10 mouse cellular contexts compared by ENCODE assay signal in the genomic region with DNA sequence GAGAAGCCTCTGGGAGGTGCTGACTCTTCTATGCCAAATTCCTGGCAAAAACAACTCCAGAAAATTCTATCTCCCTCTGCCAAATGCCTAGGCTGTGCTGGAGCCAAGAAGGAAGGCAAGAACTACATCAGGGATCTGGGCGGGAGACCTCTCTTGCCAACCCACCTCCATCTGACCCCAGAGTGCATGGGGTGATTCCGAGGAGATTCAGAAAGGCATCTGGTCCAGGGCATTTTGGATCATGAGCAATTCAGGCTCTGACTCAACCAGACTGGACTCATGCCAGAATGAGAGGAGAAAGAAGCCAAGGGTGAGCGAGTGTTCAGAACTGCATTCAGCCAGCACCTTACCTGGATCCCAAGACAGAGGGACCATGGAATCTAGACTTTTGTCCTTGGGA.
DNase-seq lines count a peak whose midpoint lies in the region; ATAC-seq lines count a peak whose summit lies in the region.
"Had no signal": no experiment of that assay in that cellular context is flagged by ENCODE, and none has a peak within 500 bp of the region (broad histone marks: within the 10 kb centered on the region; RNA-seq: fewer than 3 reads in every experiment).

No protein-coding gene starts in this region.

- H3K36me3 ChIP-seq in kidney, embryonic 14.5 days (ENCODE audit: control insufficient read depth, insufficient read depth, low read length): no peaks in the 10 kb centered on the region
- H3K36me3 ChIP-seq in neural tube, embryonic 15.5 days: no peaks in the 10 kb centered on the region
- H3K36me3 ChIP-seq: limb, embryonic 12.5 days; midbrain, embryonic 13.5 days had no signal

- H3K9ac ChIP-seq in kidney, embryonic 14.5 days (ENCODE audit: low read depth, low read length): no peak overlapping the region
- no peak overlapping the region for H3K9ac ChIP-seq in neural tube, embryonic 15.5 days (replicated peaks)
- H3K9ac ChIP-seq: limb, embryonic 12.5 days; midbrain, embryonic 13.5 days had no signal

- no peak for ATAC-seq in kidney, embryonic 14.5 days (ENCODE audit: low FRiP score, low TSS enrichment)
- no peak for ATAC-seq in neural tube, embryonic 15.5 days (ENCODE audit: low FRiP score)
- ATAC-seq in megakaryocyte, adult 5-6 weeks (ENCODE audit: poor library complexity, severe bottlenecking): no peak
- ATAC-seq: midbrain, embryonic 13.5 days had no signal

- 84% methylated on average over 3 of the region's 3 CpGs for WGBS in kidney, embryonic 14.5 days
- WGBS in neural tube, embryonic 15.5 days: 78% methylated on average over 3 of the region's 3 CpGs

- intact Hi-C loops in heart, postnatal 25 days (cut with DNase I): no loop called here

- H3K4me1 ChIP-seq in kidney, embryonic 14.5 days (ENCODE audit: control insufficient read depth, insufficient read depth, low read length): no peaks in the 10 kb centered on the region
- no peaks in the 10 kb centered on the region for H3K4me1 ChIP-seq in neural tube, embryonic 15.5 days
- H3K4me1 ChIP-seq: limb, embryonic 12.5 days had no signal

- DNase-seq in kidney, postnatal 10 days: peak; percentile 10
- peak; percentile 81 for DNase-seq in adrenal gland, adult 2 months
- peak; percentile 65 for DNase-seq in cerebellum, adult 9-10 months
- peak; percentile 4 for DNase-seq in heart, postnatal 25 days (ENCODE audit: low spot score)
- no peak for DNase-seq in layer of hippocampus, adult 11-12 months (ENCODE audit: low spot score)

- no peaks in the 10 kb centered on the region for H3K9me3 ChIP-seq in kidney, embryonic 14.5 days (ENCODE audit: control insufficient read depth, low read length)
- no peaks in the 10 kb centered on the region for H3K9me3 ChIP-seq in neural tube, embryonic 15.5 days (replicated peaks)
- H3K9me3 ChIP-seq: limb, embryonic 12.5 days; midbrain, embryonic 13.5 days had no signal

- H3K27me3 ChIP-seq in kidney, embryonic 14.5 days (ENCODE audit: control insufficient read depth, insufficient read depth, low read length): no peaks in the 10 kb centered on the region
- H3K27me3 ChIP-seq in neural tube, embryonic 15.5 days (replicated peaks): no peaks in the 10 kb centered on the region
- H3K27me3 ChIP-seq: limb, embryonic 12.5 days; midbrain, embryonic 13.5 days had no signal

- H3K4me2 ChIP-seq in kidney, embryonic 14.5 days (replicated peaks; ENCODE audit: low read depth, low read length): no peak overlapping the region
- no peak overlapping the region for H3K4me2 ChIP-seq in neural tube, embryonic 15.5 days
- H3K4me2 ChIP-seq: limb, embryonic 12.5 days; midbrain, embryonic 13.5 days had no signal

- H3K4me3 ChIP-seq in kidney, embryonic 14.5 days (ENCODE audit: low read length): no peak overlapping the region
- no peak overlapping the region for H3K4me3 ChIP-seq in neural tube, embryonic 15.5 days (replicated peaks)
- H3K4me3 ChIP-seq: limb, embryonic 12.5 days; midbrain, embryonic 13.5 days had no signal

- H3K27ac ChIP-seq in kidney, embryonic 14.5 days (ENCODE audit: low read depth, low read length): no peak overlapping the region
- no peak overlapping the region for H3K27ac ChIP-seq in neural tube, embryonic 15.5 days (replicated peaks)
- H3K27ac ChIP-seq: limb, embryonic 12.5 days; midbrain, embryonic 13.5 days had no signal
